Mouse (Mus musculus) limb, embryonic 13.5 days (tissue): ENCODE measurements around the gene Fsd1. TPM values are rescaled to one million over a fixed set of nuclear protein-coding genes. Genes with fewer than 3 reads are reported as not detected.

Experiments used
- ATAC-seq: fragments of 200-750 bp; cut with Nextera tagmentation; 2 replicates; pipeline ENCODE4 v1.8.0; 2017; ENCODE audit warnings: low read depth, moderate number of reproducible peaks, moderate TSS enrichment; ENCODE audit not compliant: low FRiP score
- H3K27ac ChIP-seq: fragments of 300-500 bp; sonication (generic); 2 replicates; pipeline ENCODE4 v1.5.1; 2015; ENCODE audit warnings: inconsistent platforms, mild to moderate bottlenecking, moderate library complexity
- H3K27me3 ChIP-seq: fragments of 300-500 bp; sonication (generic); 2 replicates; pipeline ENCODE4 v1.6.1; 2015; ENCODE audit warnings: mild to moderate bottlenecking, inconsistent platforms
- H3K36me3 ChIP-seq: fragments of 300-500 bp; sonication (generic); 2 replicates; pipeline ENCODE4 v1.6.1; 2015; ENCODE audit warnings: inconsistent platforms, mild to moderate bottlenecking, moderate library complexity
- H3K4me1 ChIP-seq: fragments of 300-500 bp; sonication (generic); 2 replicates; pipeline ENCODE4 v1.6.1; 2015; ENCODE audit warnings: inconsistent platforms
- H3K4me2 ChIP-seq: fragments of 300-500 bp; sonication (generic); replicated peaks from 2 replicates; pipeline ENCODE4 v1.6.1; 2015; ENCODE audit warnings: inconsistent platforms, mild to moderate bottlenecking, moderate library complexity
- H3K4me3 ChIP-seq: fragments of 300-500 bp; sonication (generic); 2 replicates; pipeline ENCODE4 v1.5.1; 2015; ENCODE audit warnings: moderate library complexity, mild to moderate bottlenecking, inconsistent platforms
- H3K9ac ChIP-seq: fragments of 300-500 bp; sonication (generic); 2 replicates; pipeline ENCODE4 v1.6.1; 2015; ENCODE audit warnings: mild to moderate bottlenecking, inconsistent platforms
- H3K9me3 ChIP-seq: fragments of 300-500 bp; sonication (generic); 2 replicates; pipeline ENCODE4 v1.6.1; 2016; ENCODE audit warnings: inconsistent platforms
- WGBS: fragments of 180-500 bp; shearing (Covaris S2); methylation state at CpG from one replicate; pipeline ENCODE4 v1.1.7; 2015; 5-methylcytosine and 5-hydroxymethylcytosine counted together
- polyA plus RNA-seq: library from polyadenylated mRNA; unstranded; fragments of >200 nt; fragmentation: Nextera tagmentation; extraction: Ambion mirVana; gene quantifications from 2 replicates; pipeline ENCODE4 v1.2.1, GENCODE M21; 2015

The Fsd1 gene
- polyA plus RNA-seq, 1 experiment from 2014 or later: 36.4 TPM

- Histone ChIP-seq H3K9ac (no peak overlapping the region), H3K9me3 (no peaks in the 10 kb centered on the region), H3K4me2 (no peak overlapping the region), H3K27me3 (no peaks in the 10 kb centered on the region), H3K4me3 (no peak overlapping the region), H3K4me1 (0 out of 2 replicates have a peak, but pooled peaks cover 9% of the 10 kb centered on the region), H3K36me3 (peaks cover 73% of the 10 kb centered on the region), H3K27ac (no peak overlapping the region)
- ATAC-seq: no peak
- WGBS: 81% methylated on average over 5 of the region's 5 CpGs
These were observed 38.6 kb downstream of the Fsd1 start for GRCm38 (mm10) chr17:56024931-56025330.

DNA sequence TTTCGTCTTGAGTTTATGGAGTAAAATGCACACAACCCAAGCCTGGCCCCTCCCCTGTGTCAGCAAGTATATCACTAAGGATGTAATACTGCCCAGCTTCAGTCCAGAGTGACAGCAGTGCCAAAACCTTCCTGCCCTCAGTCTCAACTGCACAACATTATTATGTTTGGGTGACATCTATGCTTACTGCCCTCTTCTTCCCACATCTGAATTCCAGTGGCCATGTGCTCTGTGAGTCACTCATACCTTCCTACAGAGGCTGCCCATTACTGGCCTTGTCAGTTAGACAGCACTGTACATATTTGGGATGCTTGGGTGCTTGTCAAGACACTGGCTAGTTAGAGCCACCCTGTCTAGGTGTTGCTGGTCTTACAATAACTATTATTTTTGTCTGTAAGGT, 40.0 kb downstream of the Fsd1 start:
- Histone ChIP-seq H3K9ac (no peak overlapping the region), H3K27ac (no peak overlapping the region), H3K4me1 (0 out of 2 replicates have a peak, but pooled peaks cover 9% of the 10 kb centered on the region), H3K4me2 (no peak overlapping the region), H3K36me3 (peaks cover 74% of the 10 kb centered on the region), H3K4me3 (no peak overlapping the region), H3K9me3 (no peaks in the 10 kb centered on the region), H3K27me3 (no peaks in the 10 kb centered on the region)
- no peak for ATAC-seq
- 87% methylated on average over 1 of the region's 1 CpGs for WGBS

- H3K9ac ChIP-seq: no peak overlapping the region
- H3K36me3 ChIP-seq: peaks cover 72% of the 10 kb centered on the region
- H3K4me1 ChIP-seq: 0 out of 2 replicates have a peak, but pooled peaks cover 6% of the 10 kb centered on the region
- WGBS: 30% methylated on average over 1 of the region's 1 CpGs
- ATAC-seq: no peak
- no peaks in the 10 kb centered on the region for H3K9me3 ChIP-seq
- H3K27me3 ChIP-seq: no peaks in the 10 kb centered on the region
- H3K4me2 ChIP-seq: no peak overlapping the region
- H3K4me3 ChIP-seq: no peak overlapping the region
- H3K27ac ChIP-seq: no peak overlapping the region
These were observed 40.6 kb downstream of the Fsd1 start for GRCm38 (mm10) chr17:56026881-56027280.

- no peak overlapping the region for H3K4me3 ChIP-seq
- H3K9ac ChIP-seq: 0 out of 2 replicates have a peak overlapping the region, but pooled peaks have one; percentile 19
- H3K27me3 ChIP-seq: no peaks in the 10 kb centered on the region
- 94% methylated on average over 5 of the region's 5 CpGs for WGBS
- no peaks in the 10 kb centered on the region for H3K9me3 ChIP-seq
- peaks cover 76% of the 10 kb centered on the region for H3K36me3 ChIP-seq
- no peak overlapping the region for H3K27ac ChIP-seq
- ATAC-seq: no peak
- H3K4me2 ChIP-seq: no peak overlapping the region
- H3K4me1 ChIP-seq: peaks cover 10% of the 10 kb centered on the region
These were observed 41.6 kb downstream of the Fsd1 start for GRCm38 (mm10) chr17:56027801-56028441.

DNA sequence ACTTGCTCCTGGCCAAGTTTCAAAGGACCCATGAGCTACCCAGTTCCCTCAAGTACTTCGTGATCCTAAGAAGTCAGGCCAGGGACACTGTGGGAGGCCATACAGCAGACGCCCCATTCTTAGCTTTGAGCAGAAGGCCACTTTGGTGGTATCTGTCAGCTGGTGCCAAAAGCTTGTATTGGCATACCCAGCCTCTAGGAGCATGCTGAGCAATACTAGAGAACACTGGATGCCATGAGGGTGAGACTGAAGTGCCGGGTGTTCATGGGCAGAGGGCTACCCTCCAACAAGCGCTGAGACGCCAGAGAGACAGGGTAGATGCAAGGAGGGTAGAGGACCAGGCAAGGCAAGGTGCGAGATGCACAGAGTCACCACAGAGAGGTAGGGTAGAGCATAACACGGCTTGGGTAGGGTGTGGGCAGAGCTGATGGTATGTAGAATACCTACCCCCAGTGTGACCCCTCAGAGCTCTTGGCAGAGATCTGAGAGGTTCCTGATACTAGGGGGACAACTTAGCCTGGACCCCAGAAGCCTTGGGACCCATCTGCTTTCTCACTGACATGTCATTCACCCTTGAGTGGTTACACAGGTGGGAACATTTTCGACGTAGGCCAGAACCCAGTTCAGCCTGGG, 44.0 kb downstream of the Fsd1 start:
- peaks cover 31% of the 10 kb centered on the region for H3K4me1 ChIP-seq
- no peak overlapping the region for H3K4me3 ChIP-seq
- H3K36me3 ChIP-seq: peaks cover 75% of the 10 kb centered on the region
- H3K4me2 ChIP-seq: no peak overlapping the region
- no peak overlapping the region for H3K9ac ChIP-seq
- no peaks in the 10 kb centered on the region for H3K9me3 ChIP-seq
- ATAC-seq: no peak
- H3K27me3 ChIP-seq: no peaks in the 10 kb centered on the region
- no peak overlapping the region for H3K27ac ChIP-seq
- 89% methylated on average over 9 of the region's 9 CpGs for WGBS

GRCm38 (mm10) chr17:56030919-56031318, 44.6 kb downstream of the Fsd1 start:
- H3K4me1 ChIP-seq: peaks cover 35% of the 10 kb centered on the region
- ATAC-seq: no peak
- no peaks in the 10 kb centered on the region for H3K9me3 ChIP-seq
- H3K27me3 ChIP-seq: no peaks in the 10 kb centered on the region
- no peak overlapping the region for H3K27ac ChIP-seq
- H3K4me3 ChIP-seq: no peak overlapping the region
- no peak overlapping the region for H3K4me2 ChIP-seq
- WGBS: 66% methylated on average over 5 of the region's 5 CpGs
- peaks cover 74% of the 10 kb centered on the region for H3K36me3 ChIP-seq
- no peak overlapping the region for H3K9ac ChIP-seq

GRCm38 (mm10) chr17:56031431-56031830, 45.1 kb downstream of the Fsd1 start:
- Histone ChIP-seq H3K27ac (no peak overlapping the region), H3K4me2 (no peak overlapping the region), H3K36me3 (peaks cover 74% of the 10 kb centered on the region), H3K4me3 (no peak overlapping the region), H3K27me3 (no peaks in the 10 kb centered on the region), H3K9ac (no peak overlapping the region), H3K9me3 (no peaks in the 10 kb centered on the region), H3K4me1 (peaks cover 35% of the 10 kb centered on the region)
- no peak for ATAC-seq
- WGBS: 92% methylated on average over 7 of the region's 7 CpGs

DNA sequence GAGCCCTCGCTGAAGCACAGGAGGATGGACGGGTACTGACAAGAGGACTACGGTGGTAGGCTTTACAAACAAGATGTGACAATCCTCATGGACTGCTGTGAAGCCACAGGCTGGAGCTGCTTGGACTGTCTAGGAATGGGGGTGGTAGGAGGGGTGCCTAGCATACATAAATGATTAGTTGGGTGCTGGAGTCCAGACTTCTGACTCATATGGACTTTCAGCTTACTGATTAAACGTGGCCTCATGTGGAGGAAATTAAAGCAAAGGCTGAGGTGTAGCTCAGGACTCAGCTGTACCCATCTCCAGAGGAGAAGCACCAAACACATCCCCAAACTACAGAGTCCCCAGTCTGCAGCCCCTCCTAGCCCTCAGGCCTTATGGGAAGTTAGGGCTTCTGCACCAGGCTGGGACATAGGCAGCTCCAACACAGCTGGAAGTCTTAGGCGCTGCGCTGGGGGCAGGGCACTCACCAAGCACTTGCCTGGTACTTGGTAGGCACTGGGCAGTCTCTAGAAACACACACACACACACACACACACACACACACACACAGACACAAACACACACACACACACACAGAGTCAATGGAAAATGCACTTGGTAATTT, 45.9 kb downstream of the Fsd1 start:
- no peaks in the 10 kb centered on the region for H3K9me3 ChIP-seq
- H3K4me3 ChIP-seq: no peak overlapping the region
- peaks cover 35% of the 10 kb centered on the region for H3K4me1 ChIP-seq
- no peak for ATAC-seq
- no peak overlapping the region for H3K9ac ChIP-seq
- H3K36me3 ChIP-seq: peaks cover 68% of the 10 kb centered on the region
- WGBS: 72% methylated on average over 6 of the region's 6 CpGs
- no peaks in the 10 kb centered on the region for H3K27me3 ChIP-seq
- H3K4me2 ChIP-seq: no peak overlapping the region
- no peak overlapping the region; the same call in 1 of the 2 replicates for H3K27ac ChIP-seq

DNA sequence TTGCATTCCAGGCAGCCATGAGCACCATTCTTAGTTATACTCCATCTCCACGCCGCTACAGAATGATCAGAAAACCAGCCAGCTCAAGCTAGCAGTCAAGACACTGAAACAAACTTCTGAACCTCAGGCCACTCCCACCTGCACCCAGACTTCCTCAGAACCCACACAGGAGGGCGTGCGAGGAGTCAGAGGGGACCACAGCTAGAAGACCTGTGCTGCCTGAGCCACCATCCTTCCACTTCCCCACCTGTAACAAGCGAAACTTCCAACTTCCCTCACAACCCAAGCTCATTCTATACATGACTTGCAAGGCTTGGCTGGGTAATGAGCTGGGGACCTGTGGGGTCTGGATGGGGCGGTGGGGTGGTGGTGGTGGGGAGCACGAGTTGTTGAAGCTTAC, 46.5 kb downstream of the Fsd1 start:
- no peak overlapping the region for H3K4me2 ChIP-seq
- H3K27me3 ChIP-seq: no peaks in the 10 kb centered on the region
- no peak overlapping the region for H3K4me3 ChIP-seq
- H3K9me3 ChIP-seq: no peaks in the 10 kb centered on the region
- 83% methylated on average over 7 of the region's 7 CpGs for WGBS
- no peak overlapping the region for H3K27ac ChIP-seq
- ATAC-seq: no peak
- H3K36me3 ChIP-seq: peaks cover 62% of the 10 kb centered on the region
- peaks cover 35% of the 10 kb centered on the region for H3K4me1 ChIP-seq
- peak overlapping the region; percentile 97; the same call in 1 of the 2 replicates for H3K9ac ChIP-seq

DNA sequence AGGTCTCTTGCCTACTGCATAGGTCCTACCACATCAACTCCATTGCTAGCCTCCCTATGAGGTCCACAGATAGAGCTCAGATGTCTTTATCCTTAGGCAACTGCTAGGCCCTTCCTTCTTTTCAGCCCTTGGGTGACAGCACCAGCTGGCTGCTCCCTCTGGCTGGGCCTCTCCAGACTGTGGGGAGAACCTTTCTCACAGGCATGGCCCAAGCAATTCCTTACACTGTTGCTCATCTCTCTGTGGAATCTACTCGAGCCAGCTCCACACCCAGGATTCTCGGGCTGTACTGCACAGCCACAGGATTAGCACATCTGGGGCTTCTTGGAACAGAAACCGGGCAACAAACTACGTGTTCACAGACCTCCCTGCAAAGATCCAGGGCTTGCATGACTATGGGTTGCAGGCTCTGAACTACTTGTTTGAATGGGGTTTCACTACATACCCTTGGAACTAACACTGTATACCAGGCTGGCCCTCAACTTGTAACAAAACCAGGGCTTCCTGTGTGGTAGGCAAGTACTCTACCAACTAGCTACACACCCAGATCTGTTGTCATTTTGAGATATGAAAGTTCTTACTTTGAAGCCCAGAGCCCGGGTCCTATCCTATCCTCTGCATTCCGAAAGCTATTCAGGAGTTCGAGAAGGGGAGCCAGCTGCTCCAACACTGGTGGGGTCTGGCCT, 47.9 kb downstream of the Fsd1 start:
- WGBS: 86% methylated on average over 7 of the region's 7 CpGs
- no peak for ATAC-seq
- H3K27ac ChIP-seq: no peak overlapping the region
- no peaks in the 10 kb centered on the region for H3K9me3 ChIP-seq
- H3K4me2 ChIP-seq: peak overlapping the region; percentile 72
- no peaks in the 10 kb centered on the region for H3K27me3 ChIP-seq
- peak overlapping the region; percentile 91 for H3K4me3 ChIP-seq
- H3K4me1 ChIP-seq: peaks cover 31% of the 10 kb centered on the region
- peak overlapping the region; percentile 97 for H3K9ac ChIP-seq
- peaks cover 48% of the 10 kb centered on the region for H3K36me3 ChIP-seq

DNA sequence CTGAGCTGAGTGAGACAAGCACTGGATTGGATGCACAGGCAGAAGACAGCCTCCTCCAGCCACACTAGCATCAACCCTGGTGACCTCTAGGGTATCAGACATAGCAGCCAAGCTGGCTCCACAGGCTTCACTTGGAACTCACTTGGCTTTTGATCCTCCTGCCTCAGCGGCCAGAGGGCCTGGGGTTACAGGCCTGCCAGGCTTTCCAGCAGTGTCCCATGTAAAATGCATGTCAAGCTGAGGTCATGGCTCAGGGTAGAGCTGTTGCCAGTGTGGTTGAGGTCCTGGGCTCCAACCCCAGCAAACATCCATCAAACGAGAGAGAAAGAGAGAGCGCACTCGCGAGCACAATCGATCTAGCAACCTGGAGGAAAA, 48.4 kb downstream of the Fsd1 start:
- peaks cover 43% of the 10 kb centered on the region for H3K36me3 ChIP-seq
- H3K4me2 ChIP-seq: peak overlapping the region; percentile 72
- no peak overlapping the region for H3K27ac ChIP-seq
- H3K4me3 ChIP-seq: peak overlapping the region; percentile 91
- H3K9ac ChIP-seq: peak overlapping the region; percentile 97
- H3K4me1 ChIP-seq: peaks cover 31% of the 10 kb centered on the region
- H3K9me3 ChIP-seq: no peaks in the 10 kb centered on the region
- 82% methylated on average over 6 of the region's 6 CpGs for WGBS
- no peak for ATAC-seq
- H3K27me3 ChIP-seq: no peaks in the 10 kb centered on the region

DNA sequence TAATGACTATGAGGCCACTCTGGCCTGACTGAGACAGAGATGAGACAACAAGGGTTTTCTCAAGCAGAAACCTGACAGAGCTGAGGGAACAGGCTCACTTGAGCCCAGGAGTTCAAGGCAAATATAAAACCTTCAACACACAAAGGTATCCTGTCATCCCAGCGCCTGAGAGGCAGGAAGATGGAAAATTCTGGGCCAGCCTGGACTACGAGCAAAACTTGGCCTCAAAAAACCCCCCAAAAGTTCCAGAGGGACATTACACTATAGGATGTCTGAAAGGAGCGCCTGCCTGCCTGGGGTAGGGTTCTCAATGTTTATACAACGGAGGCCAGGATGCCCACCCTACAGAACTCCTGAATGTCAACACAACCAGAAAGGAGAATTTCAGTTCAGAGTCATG, 48.9 kb downstream of the Fsd1 start:
- Histone ChIP-seq H3K4me2 (peak overlapping the region; percentile 72), H3K27me3 (no peaks in the 10 kb centered on the region), H3K9ac (peak overlapping the region; percentile 97), H3K4me3 (peak overlapping the region; percentile 91), H3K27ac (no peak overlapping the region), H3K4me1 (peaks cover 31% of the 10 kb centered on the region), H3K36me3 (peaks cover 40% of the 10 kb centered on the region), H3K9me3 (no peaks in the 10 kb centered on the region)
- ATAC-seq: no peak
- 75% methylated on average over 4 of the region's 4 CpGs for WGBS
